Comparison of ENCODE assay signal across 11 mouse cellular contexts in the genomic region with DNA sequence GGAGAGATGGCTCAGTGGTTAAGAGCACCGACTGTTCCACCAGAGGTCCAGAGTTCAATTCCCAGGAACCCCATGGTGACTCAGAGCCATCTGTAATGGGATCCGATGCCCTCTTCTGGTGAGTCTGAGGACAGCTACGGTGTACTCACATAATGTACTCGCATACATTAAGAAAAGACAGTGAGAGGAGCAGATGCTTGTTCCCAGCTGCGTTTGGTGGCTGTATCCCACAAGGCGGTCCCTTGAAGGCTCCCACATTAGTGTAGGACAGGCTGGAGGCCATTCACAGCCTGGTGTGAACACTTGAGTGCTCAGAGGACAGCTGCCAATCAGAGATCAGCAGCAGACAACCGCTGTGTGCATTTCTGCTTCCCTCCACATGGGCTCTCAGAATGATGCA. TPM values are rescaled to one million over a fixed set of nuclear protein-coding genes. Genes with fewer than 3 reads are reported as not detected.
DNase-seq lines count a peak whose midpoint lies in the region; ATAC-seq and TF ChIP-seq lines count a peak whose summit lies in the region.
"Had no signal": no experiment of that assay in that cellular context is flagged by ENCODE, and none has a peak within 500 bp of the region (broad histone marks: within the 10 kb centered on the region; RNA-seq: fewer than 3 reads in every experiment).

No protein-coding gene starts in this region.

- H3K9ac ChIP-seq in hindbrain, postnatal 0 days (replicated peaks; ENCODE audit: low read length): no peak overlapping the region
- H3K9ac ChIP-seq in hindbrain, embryonic 13.5 days: no peak overlapping the region
- H3K9ac ChIP-seq: midbrain, embryonic 12.5 days had no signal

- peaks cover 4% of the 10 kb centered on the region for H3K4me1 ChIP-seq in hindbrain, postnatal 0 days (ENCODE audit: insufficient read depth, low read length)
- H3K4me1 ChIP-seq in hindbrain, embryonic 13.5 days (replicated peaks): peaks cover 9% of the 10 kb centered on the region

- peak; percentile 62 for TF ChIP-seq CTCF in hindbrain, postnatal 0 days (IDR thresholded peaks at IDR 0.05; ENCODE audit: low read depth)

- H3K27me3 ChIP-seq in hindbrain, postnatal 0 days (ENCODE audit: insufficient read depth, low read length): no peaks in the 10 kb centered on the region
- no peaks in the 10 kb centered on the region for H3K27me3 ChIP-seq in hindbrain, embryonic 13.5 days
- H3K27me3 ChIP-seq: midbrain, embryonic 12.5 days had no signal

- WGBS in hindbrain, postnatal 0 days: 47% methylated on average over 7 of the region's 7 CpGs
- 53% methylated on average over 7 of the region's 7 CpGs for WGBS in hindbrain, embryonic 13.5 days

- H3K4me3 ChIP-seq in hindbrain, postnatal 0 days (ENCODE audit: low read length): no peak overlapping the region
- H3K4me3 ChIP-seq in hindbrain, embryonic 13.5 days: no peak overlapping the region
- H3K4me3 ChIP-seq: midbrain, embryonic 12.5 days had no signal

- no peak overlapping the region for H3K4me2 ChIP-seq in hindbrain, postnatal 0 days (ENCODE audit: low read depth, low read length)
- no peak overlapping the region for H3K4me2 ChIP-seq in hindbrain, embryonic 13.5 days
- H3K4me2 ChIP-seq: midbrain, embryonic 12.5 days had no signal

- H3K36me3 ChIP-seq in hindbrain, postnatal 0 days (ENCODE audit: insufficient read depth, low read length): peaks cover 37% of the 10 kb centered on the region
- peaks cover 64% of the 10 kb centered on the region for H3K36me3 ChIP-seq in hindbrain, embryonic 13.5 days

- H3K9me3 ChIP-seq in hindbrain, postnatal 0 days (ENCODE audit: low read length): no peaks in the 10 kb centered on the region
- no peaks in the 10 kb centered on the region for H3K9me3 ChIP-seq in hindbrain, embryonic 13.5 days
- H3K9me3 ChIP-seq: midbrain, embryonic 12.5 days had no signal

- ATAC-seq in hindbrain, postnatal 0 days: peak; percentile 39; the same call in 1 of the 2 replicates
- ATAC-seq in hindbrain, embryonic 13.5 days (ENCODE audit: low FRiP score): no peak

- DNase-seq in hindbrain, postnatal 0 days (ENCODE audit: low spot score): peak; percentile 49
- DNase-seq in thymus, postnatal 0 days (ENCODE audit: low spot score): peak; percentile 19
- no peak for DNase-seq in thymus, postnatal 36 days
- DNase-seq in embryo, embryonic 10 days (ENCODE audit: low spot score): peak; percentile 29
- DNase-seq in yolk sac, embryonic 10.5 days (ENCODE audit: low spot score): peak; percentile 20
- DNase-seq in spleen, postnatal 10 days (ENCODE audit: low spot score in 2 of 2): no peak
- DNase-seq in left cerebral cortex, adult 11 months (ENCODE audit: low spot score): no peak
- DNase-seq: adrenal gland, adult 8-10 months; heart, postnatal 14 days had no signal

- H3K27ac ChIP-seq in hindbrain, postnatal 0 days: no peak overlapping the region
- no peak overlapping the region for H3K27ac ChIP-seq in hindbrain, embryonic 13.5 days
- H3K27ac ChIP-seq: midbrain, embryonic 12.5 days had no signal

RNA-seq across cellular contexts. Expression of a gene that starts 4.4 kb away (rescaled TPM):
- total RNA-seq in hindbrain, postnatal 0 days (2014; rRNA removed): 38.3 and 43.3 TPM in 2 replicates
- 32.7 and 33.8 TPM in 2 replicates for polyA plus RNA-seq in hindbrain, postnatal 0 days (2015; fragmentation: Nextera tagmentation; extraction: Ambion mirVana)
- 65.7 and 67.5 TPM in 2 replicates for polyA plus RNA-seq in hindbrain, embryonic 13.5 days (2015; fragmentation: Nextera tagmentation; extraction: Ambion mirVana)
- 35.4 and 42.2 TPM in 2 replicates for polyA plus RNA-seq in thymus, postnatal 0 days (2015; fragmentation: Nextera tagmentation; extraction: Ambion mirVana)

RNA-seq across cellular contexts. Expression of a gene that starts 24.0 kb away (rescaled TPM):
- total RNA-seq in hindbrain, postnatal 0 days (2014; rRNA removed): 10.7 and 36.4 TPM in 2 replicates
- 24.3 and 27.3 TPM in 2 replicates for polyA plus RNA-seq in hindbrain, postnatal 0 days (2015; fragmentation: Nextera tagmentation; extraction: Ambion mirVana)
- 31.4 and 32.3 TPM in 2 replicates for polyA plus RNA-seq in hindbrain, embryonic 13.5 days (2015; fragmentation: Nextera tagmentation; extraction: Ambion mirVana)
- polyA plus RNA-seq in thymus, postnatal 0 days (2015; fragmentation: Nextera tagmentation; extraction: Ambion mirVana): 37.6 and 38.8 TPM in 2 replicates

RNA-seq across cellular contexts. Expression of a gene that starts 34.5 kb away (rescaled TPM):
- total RNA-seq in hindbrain, postnatal 0 days (2014; rRNA removed): 31.9 and 32.0 TPM in 2 replicates
- 187 and 188 TPM in 2 replicates for polyA plus RNA-seq in hindbrain, postnatal 0 days (2015; fragmentation: Nextera tagmentation; extraction: Ambion mirVana)
- 167 and 169 TPM in 2 replicates for polyA plus RNA-seq in hindbrain, embryonic 13.5 days (2015; fragmentation: Nextera tagmentation; extraction: Ambion mirVana)
- 121 and 128 TPM in 2 replicates for polyA plus RNA-seq in thymus, postnatal 0 days (2015; fragmentation: Nextera tagmentation; extraction: Ambion mirVana)

RNA-seq across cellular contexts. Expression of a gene that starts 42.1 kb away (rescaled TPM):
- 6.4 and 7.9 TPM in 2 replicates for total RNA-seq in hindbrain, postnatal 0 days (2014; rRNA removed)
- 13.8 and 14.4 TPM in 2 replicates for polyA plus RNA-seq in hindbrain, postnatal 0 days (2015; fragmentation: Nextera tagmentation; extraction: Ambion mirVana)
- polyA plus RNA-seq in hindbrain, embryonic 13.5 days (2015; fragmentation: Nextera tagmentation; extraction: Ambion mirVana): 18.4 and 20.1 TPM in 2 replicates
- polyA plus RNA-seq in thymus, postnatal 0 days (2015; fragmentation: Nextera tagmentation; extraction: Ambion mirVana): 14.0 and 15.0 TPM in 2 replicates

Comparison
In these comparisons a context has a peak if more than half of its experiments do, and no peak if none do; other contexts are left out.
1. DNase-seq: peak in hindbrain, postnatal 0 days (single experiment), thymus, postnatal 0 days (single experiment), embryo, embryonic 10 days (single experiment) and yolk sac, embryonic 10.5 days (single experiment); none in thymus, postnatal 36 days (0 of 2), spleen, postnatal 10 days (0 of 2) and left cerebral cortex, adult 11 months (single experiment).